Mouse (Mus musculus): ENCODE measurements around the gene Slc38a9.

Gene Slc38a9

DNA sequence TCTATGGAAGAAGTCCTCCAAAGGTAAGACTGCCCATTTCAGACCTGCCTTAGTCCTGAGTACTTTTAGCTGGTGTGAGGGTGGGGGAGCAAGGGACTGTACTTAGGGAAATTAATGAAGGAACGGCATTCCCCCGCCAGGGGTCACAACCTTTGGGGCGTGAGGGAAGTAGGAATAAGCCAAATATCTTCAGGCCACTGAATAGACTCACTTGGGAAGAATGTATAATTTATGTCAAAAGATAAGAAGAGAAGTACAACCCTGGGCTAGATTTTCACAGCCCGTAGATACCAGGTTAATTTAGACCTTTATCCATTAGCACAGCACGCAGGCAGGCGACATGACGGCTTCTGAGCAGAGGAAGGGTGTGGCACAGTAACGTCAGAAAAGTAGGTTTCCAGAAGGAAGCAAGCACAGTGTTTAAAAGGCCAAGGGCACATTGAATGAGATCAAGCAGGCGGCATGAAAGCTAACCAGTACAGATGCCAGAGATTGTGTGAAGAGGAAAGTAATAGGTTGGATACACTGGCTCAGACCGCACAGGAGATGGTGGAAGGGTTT lies 103.1 kb downstream of the Slc38a9 start:
- peak; percentile 76 to 91 for DNase-seq (ENCODE audit: inconsistent age in 2 of 2, low spot score in 1 of 2)

GRCm38 (mm10) chr13:112764556-112764955 lies 104.0 kb downstream of the Slc38a9 start:
- peak; percentile 56 to 78 for DNase-seq (ENCODE audit: inconsistent age in 2 of 2, low spot score in 1 of 2)

GRCm38 (mm10) chr13:112765654-112766053 lies 105.1 kb downstream of the Slc38a9 start:
- peak in 1 of 2 experiments; percentile 46 for DNase-seq (ENCODE audit: inconsistent age in 2 of 2, low spot score in 1 of 2)

DNA sequence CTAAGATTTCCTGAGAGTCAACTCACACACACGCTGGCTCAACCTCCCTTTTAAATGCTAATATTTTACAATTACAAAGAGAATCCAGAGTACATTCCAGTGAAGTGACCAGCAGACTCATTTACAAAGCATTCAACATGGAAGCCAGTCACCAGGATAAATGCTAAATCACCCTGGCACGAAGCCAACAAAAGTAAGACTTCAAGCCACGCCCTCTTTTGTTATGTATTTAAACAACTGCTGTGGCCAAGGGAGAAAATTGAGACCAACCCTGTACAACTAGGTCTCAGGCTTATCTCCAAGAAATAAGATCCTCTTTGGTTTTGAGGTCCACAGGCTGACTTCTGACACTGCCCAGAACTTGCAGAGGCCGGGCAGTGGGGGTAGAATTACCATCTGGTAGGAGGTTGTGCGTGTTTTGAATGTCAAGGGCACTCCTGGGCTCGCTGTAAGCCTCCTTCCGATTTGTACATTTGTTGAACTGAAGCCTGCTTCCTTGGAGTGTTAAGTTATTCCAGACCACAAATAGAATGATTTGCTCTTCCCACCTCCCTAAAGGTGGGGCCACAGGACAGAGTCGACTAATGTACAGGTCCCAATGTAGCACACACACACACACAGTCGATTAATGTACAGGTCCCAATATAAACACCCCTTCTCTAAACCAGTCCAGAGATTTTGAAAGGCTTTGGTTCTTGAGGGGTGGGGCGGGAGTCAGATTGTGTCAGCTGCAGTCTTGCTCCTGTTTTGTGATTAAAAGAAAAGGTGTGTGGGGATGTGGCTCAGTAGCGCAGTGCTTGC lies 110.2 kb downstream of the Slc38a9 start:
- peak; percentile 89 to 95 for DNase-seq (ENCODE audit: inconsistent age in 2 of 2, low spot score in 1 of 2)

GRCm38 (mm10) chr13:112771447-112772208 lies 111.1 kb downstream of the Slc38a9 start:
- peak; percentile 78 to 90 for DNase-seq (ENCODE audit: inconsistent age in 2 of 2, low spot score in 1 of 2)

GRCm38 (mm10) chr13:112772252-112772651 lies 111.7 kb downstream of the Slc38a9 start:
- DNase-seq (ENCODE audit: inconsistent age in 2 of 2, low spot score in 1 of 2) = peak; percentile 74 to 91

DNA sequence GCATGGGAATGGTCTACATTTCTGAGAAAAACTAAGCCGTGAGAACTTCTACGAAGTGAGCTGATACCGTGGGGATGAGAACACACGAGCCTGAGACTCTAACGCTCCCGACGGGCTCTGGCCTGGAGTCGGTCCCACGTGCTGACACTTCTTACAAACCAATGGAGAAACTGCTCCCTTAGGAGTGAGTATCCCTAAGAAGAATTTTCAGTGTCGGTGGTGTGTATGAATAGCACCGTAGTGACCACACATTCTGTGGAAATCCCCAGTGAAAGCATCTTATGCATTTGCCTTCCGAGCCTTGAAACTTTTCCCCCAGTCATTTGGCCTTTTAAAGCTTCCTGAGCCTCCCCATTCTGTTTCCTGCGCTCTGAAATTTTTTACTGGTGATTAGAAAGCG lies 112.3 kb downstream of the Slc38a9 start:
- DNase-seq (ENCODE audit: inconsistent age in 2 of 2, low spot score in 1 of 2) = peak; percentile 18 to 57

GRCm38 (mm10) chr13:112773991-112774675 lies 113.6 kb downstream of the Slc38a9 start:
- DNase-seq (ENCODE audit: inconsistent age in 2 of 2, low spot score in 1 of 2) = peak in 1 of 2 experiments; percentile 40

GRCm38 (mm10) chr13:112775856-112776255 lies 115.3 kb downstream of the Slc38a9 start:
- DNase-seq (ENCODE audit: inconsistent age in 2 of 2, low spot score in 1 of 2) = peak in 1 of 2 experiments; percentile 57

- peak; percentile 36 to 81 for DNase-seq (ENCODE audit: inconsistent age in 2 of 2, low spot score in 1 of 2)
Measured at GRCm38 (mm10) chr13:112778407-112778806, 117.9 kb downstream of the Slc38a9 start.

GRCm38 (mm10) chr13:112785305-112785704 lies 124.8 kb downstream of the Slc38a9 start:
- DNase-seq (ENCODE audit: inconsistent age in 2 of 2, low spot score in 1 of 2) = no peak

GRCm38 (mm10) chr13:112786142-112786541 lies 125.6 kb downstream of the Slc38a9 start:
- no peak for DNase-seq (ENCODE audit: inconsistent age in 2 of 2, low spot score in 1 of 2)

- DNase-seq (ENCODE audit: inconsistent age in 2 of 2, low spot score in 1 of 2) = no peak
Measured at GRCm38 (mm10) chr13:112786942-112787533, 126.5 kb downstream of the Slc38a9 start.

Measured in adrenal gland, adult (tissue).